Mouse (Mus musculus) kidney, postnatal 14 days (tissue): ENCODE results near the gene Ints11.

Experiments
- DNase-seq: peaks from one replicate; pipeline ENCODE4 v3.0.0; 2022; ENCODE audit warnings: mixed read lengths

The Ints11 gene

DNA sequence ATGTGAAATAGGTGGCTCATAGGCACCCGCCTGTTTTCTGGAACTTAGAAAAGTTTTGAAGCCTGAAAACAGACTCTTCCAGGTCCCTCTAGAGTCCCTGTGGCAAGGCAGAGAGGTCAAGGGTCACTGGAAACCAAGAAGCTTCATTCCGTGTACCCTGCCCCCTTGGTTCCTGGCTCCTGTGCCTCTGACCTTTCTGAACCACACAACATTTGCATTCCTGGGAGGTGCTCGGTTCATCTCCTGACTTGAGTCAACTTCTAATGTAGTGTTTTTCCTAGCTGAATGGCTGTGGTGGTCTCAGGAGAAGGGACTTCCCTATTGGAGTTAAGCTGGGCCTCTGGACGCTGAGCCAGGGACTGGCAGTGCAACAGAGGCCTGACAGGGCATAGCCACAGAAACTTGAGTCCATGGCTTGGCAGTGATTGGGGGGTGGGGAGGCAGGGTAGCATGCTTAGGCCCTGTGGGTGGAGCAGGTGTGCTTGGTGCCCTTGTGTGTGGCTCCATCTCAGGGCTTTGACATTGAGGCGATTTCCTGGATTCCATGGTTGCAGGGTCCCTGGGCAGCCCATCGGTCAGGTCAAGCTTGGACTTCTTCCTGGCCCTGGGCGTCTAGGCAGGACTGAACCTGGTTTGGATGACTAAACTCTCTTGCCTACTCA lies 20.8 kb upstream of the Ints11 start:
- DNase-seq: peak; percentile 69

DNA sequence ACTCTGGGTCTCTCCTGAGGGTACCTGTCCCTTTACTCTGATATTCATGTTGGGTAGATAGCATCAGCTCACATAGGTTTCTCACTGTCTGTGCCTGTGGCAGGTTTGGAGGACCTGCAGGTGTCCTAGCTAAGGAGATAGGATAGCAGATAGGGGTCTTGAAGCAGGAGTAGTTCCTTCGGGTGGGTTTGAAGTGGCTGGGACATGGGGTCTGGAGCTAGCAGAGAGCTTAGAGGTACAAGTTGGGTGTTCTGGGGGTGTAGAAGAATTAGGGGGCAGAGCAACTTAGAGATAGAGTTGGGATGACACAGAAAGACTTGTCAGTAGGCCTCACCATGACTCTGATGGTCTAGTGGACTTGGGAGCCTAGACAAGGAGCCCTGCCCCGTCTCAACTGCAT lies 20.0 kb upstream of the Ints11 start:
- no peak for DNase-seq

DNA sequence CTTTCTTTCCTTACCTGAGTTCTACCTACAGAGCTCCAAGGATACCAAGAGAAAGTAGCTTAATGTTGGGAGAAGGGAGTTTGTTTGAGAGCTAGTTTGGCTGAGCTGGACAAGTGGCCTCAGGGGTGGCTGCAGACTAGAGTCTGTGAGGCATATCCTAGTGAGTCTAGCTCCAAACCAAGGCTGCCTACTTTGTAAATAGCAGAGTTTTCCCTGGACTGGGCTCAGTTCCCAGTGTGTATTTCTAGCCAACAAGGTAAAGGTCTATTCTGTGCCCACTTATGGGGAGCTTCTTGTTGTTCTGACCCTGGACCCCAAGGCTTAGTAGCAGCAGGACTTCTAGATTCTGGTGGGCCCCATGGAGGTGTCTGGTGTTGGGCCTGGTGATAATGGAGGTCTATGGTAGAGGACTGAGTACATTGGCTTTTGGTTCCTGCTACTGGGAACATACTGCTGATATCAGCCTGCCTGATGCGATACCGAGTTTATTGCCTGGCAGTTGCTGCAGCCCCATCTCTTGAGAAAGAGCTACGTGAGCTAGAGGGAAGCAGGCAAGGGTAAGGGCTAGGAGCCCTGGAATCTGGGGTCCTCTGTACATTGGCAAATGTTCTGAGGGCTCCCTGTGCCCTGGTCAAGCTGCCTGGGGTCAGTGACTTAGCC lies 19.4 kb upstream of the Ints11 start:
- DNase-seq: peak; percentile 55

DNA sequence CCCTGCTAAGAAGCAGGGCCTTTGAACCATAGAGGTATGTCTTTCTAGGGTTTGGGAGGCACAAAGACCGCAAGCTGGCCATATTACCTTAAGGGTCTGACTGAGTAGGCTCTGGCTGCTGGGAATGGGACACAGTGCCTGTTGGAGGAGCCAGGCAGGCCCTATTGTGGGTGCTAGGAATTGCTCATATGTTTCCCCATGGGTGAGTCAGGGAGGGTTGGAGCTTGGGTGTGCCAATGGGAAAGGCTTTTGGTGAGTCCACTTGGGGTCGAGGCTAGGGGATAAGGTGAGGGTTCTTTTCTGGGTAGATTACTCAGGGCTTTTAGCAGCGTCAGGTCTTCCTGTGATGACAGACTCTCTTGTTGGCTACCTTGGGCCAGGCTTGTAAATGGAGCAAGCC lies 18.0 kb upstream of the Ints11 start:
- no peak for DNase-seq

DNA sequence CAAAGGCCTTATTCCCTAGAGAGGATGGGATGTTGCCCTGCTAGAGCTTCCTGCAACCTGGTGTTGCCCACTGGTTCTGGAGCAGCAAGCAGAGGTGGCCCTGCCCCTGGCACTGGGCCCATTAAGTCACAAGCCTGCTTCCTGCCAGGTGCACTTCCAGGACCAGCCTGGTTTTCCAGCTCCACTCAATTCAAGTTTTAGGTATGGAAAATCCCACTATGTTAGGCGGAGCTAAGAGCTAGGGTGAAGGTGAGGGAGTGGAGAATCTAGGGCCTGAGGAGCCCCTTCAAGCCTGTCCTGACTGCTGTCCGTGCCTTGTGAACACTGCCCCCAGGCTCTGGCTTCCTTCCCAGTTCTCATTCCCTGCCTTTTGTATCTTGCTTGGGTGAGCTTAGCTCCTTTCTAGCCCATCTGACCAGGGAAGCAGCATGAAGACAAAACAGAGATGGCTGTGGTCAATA lies 17.4 kb upstream of the Ints11 start:
- peak; percentile 79 for DNase-seq

DNA sequence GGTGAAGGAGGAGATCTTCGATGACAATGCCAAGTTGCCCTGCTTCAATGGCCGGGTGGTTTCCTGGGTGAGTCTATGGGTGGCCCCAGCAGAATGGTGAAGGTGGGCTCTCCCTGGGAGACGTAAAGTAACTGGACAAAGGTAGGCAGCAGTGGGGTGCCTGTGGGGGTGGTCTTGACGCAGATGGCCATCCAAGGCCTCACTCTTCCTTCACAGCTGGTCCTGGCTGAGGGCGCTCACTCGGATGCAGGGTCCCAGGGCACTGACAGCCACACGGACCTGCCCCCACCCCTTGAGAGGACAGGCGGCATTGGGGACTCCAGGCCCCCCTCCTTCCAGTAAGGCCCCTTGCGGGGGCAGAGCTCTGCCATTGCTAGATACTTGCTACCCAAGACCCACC lies 15.9 kb upstream of the Ints11 start:
- DNase-seq: peak; percentile 5

DNA sequence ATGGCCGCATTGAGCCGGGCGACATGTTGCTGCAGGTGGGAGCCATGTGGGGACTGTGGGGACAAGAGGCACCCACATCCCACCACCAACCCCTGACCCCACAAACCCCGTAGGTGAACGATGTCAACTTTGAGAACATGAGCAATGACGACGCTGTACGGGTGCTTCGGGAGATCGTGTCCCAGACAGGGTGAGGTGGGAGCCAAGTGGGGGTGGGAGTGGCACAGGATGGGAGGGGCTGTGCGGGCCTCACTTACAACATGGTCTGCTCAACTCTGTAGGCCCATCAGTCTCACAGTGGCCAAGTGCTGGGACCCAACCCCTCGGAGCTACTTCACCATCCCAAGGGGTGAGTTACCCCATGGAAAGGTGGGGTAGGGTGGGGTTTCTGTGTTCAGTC lies 14.4 kb upstream of the Ints11 start:
- DNase-seq: no peak

DNA sequence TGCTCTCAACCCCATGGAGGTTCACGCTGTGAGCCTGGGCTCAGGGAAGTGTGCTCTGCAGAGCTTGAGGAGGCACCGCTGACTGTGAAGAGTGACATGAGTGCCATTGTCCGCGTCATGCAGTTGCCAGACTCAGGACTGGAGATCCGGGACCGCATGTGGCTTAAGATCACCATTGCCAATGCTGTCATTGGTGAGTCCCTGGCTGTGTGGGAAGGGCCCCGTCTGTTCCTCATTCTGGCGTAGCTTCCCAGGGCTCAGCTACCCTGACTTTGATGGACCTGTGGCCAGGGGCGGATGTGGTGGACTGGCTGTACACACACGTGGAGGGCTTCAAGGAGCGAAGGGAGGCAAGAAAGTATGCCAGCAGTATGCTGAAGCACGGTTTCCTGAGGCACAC lies 13.3 kb upstream of the Ints11 start:
- DNase-seq: no peak

DNA sequence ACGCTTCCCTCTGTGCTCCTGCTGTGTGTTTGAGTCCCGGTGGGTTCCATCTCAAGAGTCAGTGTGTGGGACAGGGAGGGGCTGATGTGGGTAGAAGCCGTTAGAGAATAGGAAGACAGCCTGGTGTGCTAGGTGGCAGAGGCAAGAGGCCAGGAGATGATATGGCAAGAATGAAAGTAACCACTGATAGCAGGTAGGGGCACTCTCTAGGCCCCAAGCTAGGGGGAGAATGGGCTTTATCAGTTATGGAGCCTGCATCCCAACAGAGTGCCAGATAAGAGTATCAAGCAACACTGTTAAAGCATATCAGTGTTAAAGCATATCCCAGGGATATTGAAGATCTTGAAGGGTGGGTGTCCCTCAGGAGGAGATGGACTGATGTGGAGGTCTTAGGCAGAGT lies 12.5 kb upstream of the Ints11 start:
- DNase-seq: no peak

DNA sequence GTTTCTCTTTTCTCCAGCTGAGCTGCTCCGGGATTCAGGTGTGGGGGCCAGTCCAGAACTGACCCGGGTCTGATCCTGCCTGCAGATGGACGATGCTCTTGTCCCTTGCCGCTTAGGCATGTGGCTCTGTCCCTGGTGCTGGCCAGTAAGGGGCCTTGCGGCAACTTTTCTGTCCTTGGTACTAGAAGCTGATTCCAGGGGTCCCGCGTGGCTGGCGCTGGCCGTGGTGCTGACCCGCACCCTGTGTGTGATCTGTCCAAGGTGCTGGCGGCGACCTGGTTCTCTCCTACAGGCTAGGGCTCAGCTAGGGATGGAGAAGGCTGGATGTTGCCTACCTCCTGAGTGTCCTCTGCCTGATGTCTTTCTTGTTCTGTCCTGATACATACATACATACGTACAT lies 10.0 kb upstream of the Ints11 start:
- DNase-seq: peak; percentile 81

DNA sequence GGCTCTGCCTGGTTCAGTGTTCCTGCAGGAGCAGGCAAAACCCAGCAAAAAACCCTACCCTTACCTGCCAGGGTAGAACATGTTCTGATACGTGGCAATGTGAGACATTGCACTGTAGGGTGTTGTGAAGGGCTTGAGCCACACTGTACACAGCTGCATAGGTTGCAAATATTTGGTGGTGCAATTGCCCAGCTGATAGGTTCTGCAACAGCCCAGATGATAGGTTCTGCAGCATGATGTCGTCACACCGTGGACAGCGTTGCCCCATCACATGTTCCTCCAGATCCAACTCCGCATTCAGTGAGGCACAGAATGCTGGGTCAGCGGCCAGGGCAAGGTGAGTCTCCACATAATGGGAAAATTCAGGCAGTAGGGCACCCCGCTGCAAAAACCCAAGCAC lies 7.6 kb upstream of the Ints11 start:
- DNase-seq: no peak

DNA sequence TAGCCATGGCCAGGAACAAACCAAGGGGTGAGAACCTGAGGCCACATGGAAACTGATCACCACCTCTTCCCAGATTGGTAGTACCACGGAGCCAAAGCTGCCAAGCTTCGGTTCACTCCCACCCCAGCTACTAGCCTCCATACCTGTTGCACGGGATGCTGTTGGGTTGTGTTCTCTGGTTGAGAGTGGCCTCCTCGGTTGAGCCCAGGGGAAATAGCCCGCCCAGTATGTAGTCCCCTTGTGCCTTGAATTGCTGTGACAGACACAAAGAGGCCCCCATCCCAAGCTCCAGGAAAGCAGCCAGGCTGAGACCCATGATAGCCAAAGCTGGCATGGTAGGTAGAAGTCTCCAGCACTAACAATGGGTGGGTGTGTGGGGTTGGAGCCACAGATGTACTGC lies 6.3 kb upstream of the Ints11 start, which contains the start of gene Tas1r3:
Tas1r3 (minus strand) TSS at position 362 of the 400 bp plus-strand sequence.
- DNase-seq: no peak

DNA sequence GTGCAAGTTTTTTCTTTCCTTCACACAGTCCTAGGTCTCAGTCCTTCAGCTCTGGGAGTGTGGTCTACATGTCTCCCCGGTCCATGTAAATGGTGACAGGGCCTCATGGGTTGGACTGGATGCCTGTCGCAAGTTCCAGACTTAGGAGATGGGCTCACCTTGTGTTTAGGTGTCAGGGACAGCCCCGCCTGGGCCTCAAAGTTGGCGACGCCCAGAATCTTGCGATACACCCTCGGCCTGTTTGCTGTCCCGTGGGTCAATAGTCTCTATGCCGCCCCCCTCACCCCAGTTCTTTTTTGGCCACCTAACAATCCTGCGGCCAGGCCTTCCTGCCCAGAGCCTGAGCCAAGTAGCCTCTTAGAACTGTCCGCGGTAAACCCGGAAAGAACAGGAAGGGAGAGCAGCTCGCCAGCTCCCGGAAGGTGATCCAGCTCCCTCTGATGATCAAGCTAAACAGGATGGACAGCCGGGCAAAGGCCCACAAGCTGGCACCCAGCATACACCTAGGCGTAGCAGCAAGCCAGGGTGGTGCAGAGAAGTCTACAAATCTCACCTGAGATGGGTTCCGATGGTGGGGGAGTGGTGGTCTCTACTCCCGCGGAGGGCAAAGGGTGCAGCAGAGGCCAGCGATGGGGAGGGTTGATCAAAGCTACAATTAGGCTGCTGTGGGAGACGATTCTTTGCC lies 590 bp upstream of the Ints11 start:
- peak; percentile 57 for DNase-seq

DNA sequence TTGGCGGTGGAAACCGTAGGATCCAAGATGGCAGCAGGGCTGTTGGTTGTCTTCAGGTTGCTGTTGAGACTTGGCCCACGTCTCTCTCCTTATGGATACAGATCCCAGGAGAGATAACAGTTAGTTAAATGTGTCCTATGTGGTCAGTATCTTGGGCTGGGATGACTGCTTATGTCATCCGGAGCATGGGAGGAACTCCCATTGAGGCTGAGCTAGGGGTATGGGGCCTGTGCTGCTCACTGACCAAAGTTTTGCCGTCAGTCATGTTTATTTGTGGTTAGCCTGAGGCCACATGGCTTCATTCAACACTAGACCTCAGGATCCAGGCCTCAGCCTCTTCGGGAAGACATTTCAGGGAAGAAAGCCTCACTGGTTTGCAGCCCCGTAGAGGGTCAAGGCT lies 2.1 kb downstream of the Ints11 start:
- no peak for DNase-seq

DNA sequence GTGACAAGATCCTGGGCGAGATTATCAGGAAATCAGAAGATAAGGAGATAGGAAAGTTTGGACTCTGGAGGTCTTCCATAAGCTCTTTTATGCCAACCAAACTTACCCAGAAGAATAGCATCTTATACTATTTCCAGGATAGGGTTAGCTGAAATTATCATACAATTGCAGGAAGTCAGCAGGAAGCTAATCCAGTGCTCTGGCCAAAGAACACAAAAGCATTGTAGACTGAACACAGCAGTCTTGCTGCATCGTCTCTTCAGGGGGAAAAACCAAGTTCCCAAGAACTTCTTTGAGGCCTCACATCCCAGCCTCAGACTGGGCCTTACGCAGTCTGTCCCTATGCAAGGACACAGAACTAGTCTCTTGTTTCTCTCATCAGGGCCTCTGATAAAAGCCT lies 14.2 kb downstream of the Ints11 start:
- DNase-seq: no peak

DNA sequence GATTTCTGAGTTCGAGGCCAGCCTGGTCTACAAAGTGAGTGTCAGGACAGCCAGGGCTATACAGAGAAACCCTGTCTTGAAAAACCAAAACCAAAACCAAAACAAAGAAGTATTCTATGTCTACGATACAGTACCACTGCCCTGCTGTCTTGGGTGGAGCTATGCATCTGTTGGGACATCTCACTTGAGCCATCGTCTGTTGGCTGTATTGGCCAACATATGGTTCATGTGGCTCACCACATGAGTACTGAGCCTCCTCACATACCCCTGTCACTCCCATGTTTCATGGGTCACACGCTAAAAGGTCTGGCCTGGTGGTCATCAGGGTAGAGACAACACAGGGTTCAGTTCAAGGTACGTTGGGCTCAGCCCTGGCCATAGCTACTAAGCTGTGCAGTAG lies 17.0 kb downstream of the Ints11 start:
- no peak for DNase-seq

DNA sequence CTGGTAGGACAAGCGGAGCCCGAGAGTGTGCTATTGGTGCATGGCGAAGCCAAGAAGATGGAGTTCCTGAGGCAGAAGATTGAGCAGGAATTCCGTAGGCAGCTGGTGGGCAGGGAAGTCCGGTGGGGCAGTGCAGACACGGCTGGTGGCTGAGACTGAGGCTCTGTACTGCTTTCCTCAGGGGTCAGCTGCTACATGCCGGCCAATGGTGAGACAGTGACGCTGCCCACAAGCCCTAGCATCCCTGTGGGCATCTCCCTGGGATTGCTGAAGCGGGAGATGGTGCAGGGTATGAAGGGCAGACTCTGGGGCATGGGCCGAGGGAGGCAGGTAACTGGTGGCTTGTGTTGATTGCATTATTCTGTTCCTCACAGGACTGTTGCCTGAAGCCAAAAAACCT lies 18.3 kb downstream of the Ints11 start:
- DNase-seq: no peak

DNA sequence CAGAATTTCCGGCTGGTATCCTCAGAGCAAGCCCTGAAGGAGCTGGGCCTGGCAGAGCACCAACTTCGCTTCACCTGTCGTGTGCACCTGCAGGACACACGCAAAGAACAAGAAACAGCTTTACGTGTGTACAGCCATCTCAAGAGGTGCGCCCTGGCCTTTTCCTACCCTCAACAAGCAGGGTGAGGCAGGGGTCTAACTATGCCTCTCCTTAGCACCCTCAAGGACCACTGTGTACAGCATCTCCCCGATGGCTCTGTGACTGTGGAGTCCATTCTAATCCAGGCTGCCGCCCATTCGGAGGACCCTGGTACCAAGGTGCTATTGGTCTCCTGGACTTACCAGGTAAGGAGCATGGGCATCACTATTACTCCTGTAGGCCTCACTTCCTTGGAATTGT lies 18.8 kb downstream of the Ints11 start:
- no peak for DNase-seq

DNA sequence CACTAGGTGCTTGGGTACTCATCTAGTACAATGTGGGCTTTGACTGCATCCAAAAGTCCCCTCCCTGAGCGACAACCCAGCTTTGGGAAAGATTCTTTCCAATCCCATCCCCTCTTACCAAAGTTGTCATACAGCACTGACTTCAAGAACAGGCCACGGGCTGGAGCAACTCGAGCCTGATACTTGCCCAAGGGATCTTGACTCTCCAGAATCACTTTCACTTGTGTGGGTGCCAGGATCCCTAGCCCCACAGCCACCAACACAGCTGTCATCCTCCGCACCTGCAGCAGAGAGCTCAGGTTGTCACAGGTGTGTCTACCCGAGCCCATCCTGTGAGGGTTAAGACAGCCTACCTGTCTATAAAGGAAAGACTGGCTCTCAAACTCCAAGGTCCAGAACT lies 20.0 kb downstream of the Ints11 start:
- DNase-seq: no peak

DNA sequence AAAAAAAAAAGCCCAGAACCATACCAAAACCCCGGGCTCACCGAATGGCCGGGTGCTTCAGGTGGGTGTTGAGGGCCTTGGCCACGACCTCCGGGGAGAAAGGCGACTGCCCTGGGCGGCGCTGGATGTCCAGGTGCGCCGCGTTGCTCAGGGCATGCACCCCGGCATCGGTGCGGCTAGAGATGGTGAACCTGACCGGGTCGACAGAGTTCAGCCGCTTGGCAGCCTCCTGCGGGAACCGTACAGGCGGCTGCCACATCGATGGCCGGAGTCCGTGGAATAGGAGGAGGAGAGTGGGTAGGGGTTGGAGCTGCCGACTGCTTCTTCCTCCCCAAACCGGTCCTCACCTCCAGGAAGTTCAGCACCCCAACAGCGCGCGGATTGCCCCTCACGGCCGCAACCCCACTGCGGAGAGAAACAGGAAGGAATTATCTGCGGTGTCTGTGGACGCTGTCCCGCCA lies 21.7 kb downstream of the Ints11 start:
- DNase-seq: peak; percentile 29

DNA sequence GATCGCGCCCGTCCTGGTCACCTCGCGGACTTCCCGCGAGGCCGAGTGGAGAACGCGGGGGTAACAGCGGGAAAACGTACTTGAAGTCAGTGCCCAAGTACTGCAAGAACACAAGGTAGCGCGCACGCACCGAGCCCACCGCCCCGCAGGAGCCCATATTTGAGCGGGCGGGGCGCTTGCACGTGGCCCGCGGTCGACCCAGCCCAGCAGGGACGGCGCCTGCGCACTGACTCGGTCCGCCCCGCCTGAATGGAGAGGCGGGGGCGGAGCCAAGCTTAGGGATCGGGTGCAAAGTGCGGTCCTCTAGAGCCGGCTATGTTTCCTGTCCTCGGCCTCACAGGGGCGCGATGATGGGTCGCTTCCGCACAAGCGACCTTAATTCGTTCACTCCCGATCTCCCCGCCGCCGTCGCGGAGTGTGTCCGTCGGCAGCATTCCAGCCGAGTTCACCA lies 22.2 kb downstream of the Ints11 start, which contains the start of the genes Pusl1 and Acap3:
Pusl1 (minus strand) TSS at position 231 of the 451 bp plus-strand sequence.
Acap3 (plus strand) TSS at position 272 of the 451 bp plus-strand sequence.
- peak; percentile 98 for DNase-seq

DNA sequence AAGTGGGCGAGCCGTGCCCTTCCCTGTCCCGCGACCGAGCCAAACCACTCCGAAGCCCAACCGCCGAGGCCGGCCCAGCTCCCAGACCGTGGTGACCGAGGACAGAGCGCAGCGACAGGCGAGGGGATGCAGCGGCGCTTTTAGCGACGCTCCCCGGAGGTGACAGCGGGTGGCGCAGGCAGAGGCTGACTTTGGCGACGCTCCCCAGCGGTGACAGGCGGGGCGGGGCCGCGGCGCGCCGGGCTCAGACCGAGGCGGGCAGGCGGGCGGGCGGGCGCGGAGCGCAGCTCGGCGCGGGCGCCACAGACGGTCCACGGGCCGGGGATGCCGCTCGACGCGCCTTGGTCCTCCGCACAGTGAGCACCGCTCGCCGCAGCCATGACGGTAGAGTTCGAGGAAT lies 22.7 kb downstream of the Ints11 start:
- DNase-seq: peak; percentile 91

DNA sequence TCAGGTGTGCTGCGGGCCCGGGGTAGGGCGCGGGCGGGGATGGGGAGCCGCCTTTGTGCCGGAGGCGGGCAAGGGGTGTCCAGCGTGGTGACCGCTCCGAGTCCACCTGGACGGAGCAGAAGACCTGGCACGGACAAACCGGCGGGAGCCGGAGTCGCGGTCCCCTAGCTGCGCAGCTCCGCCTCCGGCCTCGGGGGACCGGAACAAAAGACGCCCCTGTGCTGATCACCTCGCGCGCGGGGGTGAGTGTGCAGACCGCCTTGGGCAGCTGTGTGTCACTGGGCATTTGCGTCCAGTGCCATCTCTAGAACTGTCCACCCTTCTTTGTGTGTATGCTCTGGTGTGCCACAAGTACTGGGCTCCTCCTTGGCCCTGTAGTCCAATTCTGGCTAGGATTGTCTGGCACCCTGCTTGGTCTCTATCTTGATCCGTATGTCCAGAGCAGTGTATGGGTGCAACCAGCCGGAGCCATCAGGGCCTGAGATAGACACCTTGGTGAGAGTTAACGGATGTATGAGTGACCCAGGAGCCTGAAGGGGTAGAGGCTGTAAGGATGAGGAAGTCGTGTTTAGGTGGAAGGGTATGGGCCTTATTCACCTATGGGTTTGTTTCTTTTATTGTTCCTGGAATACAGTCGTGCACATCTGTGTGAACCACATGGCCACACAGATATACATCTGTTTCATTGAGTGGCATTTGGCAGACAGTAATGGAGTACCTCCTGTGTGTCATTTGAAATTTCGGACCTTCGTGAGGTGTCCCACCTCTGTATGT lies 23.3 kb downstream of the Ints11 start:
- DNase-seq: no peak
